Mouse (Mus musculus): ENCODE measurements around the gene Hhat. TPM values are rescaled to one million over a fixed set of nuclear protein-coding genes. Genes with fewer than 3 reads are reported as not detected.

The Hhat gene
- polyA plus RNA-seq, 1 experiment, result 4.0 TPM

- H3K27ac ChIP-seq (ENCODE audit: control insufficient read depth, insufficient read depth, low read depth, low read length), result no peak overlapping the region
- H3K4me3 ChIP-seq (ENCODE audit: control insufficient read depth, low read depth, low read length), result no peak overlapping the region
- H3K36me3 ChIP-seq (ENCODE audit: control insufficient read depth, insufficient read depth, low read length), result no peaks in the 10 kb centered on the region
- H3K27me3 ChIP-seq (ENCODE audit: control insufficient read depth, insufficient read depth, low read length), result no peaks in the 10 kb centered on the region
- TF ChIP-seq POLR2A (IDR thresholded peaks at IDR 0.05; ENCODE audit: control insufficient read depth, low read depth, low read length) (no peak), CTCF (IDR thresholded peaks at IDR 0.05; ENCODE audit: control insufficient read depth, insufficient read depth, insufficient replicate concordance, low read depth, low read length) (no peak)
- no peaks in the 10 kb centered on the region for H3K4me1 ChIP-seq (ENCODE audit: control insufficient read depth, insufficient read depth, low read length)
Measured at GRCm38 (mm10) chr1:192663608-192664007, 107.4 kb downstream of the Hhat start.

- Histone ChIP-seq H3K4me3 (ENCODE audit: control insufficient read depth, low read depth, low read length) (no peak overlapping the region), H3K27ac (ENCODE audit: control insufficient read depth, insufficient read depth, low read depth, low read length) (no peak overlapping the region), H3K4me1 (ENCODE audit: control insufficient read depth, insufficient read depth, low read length) (no peaks in the 10 kb centered on the region), H3K36me3 (ENCODE audit: control insufficient read depth, insufficient read depth, low read length) (no peaks in the 10 kb centered on the region), H3K27me3 (ENCODE audit: control insufficient read depth, insufficient read depth, low read length) (no peaks in the 10 kb centered on the region)
- TF ChIP-seq POLR2A (IDR thresholded peaks at IDR 0.05; ENCODE audit: control insufficient read depth, low read depth, low read length) (no peak), CTCF (IDR thresholded peaks at IDR 0.05; ENCODE audit: control insufficient read depth, insufficient read depth, insufficient replicate concordance, low read depth, low read length) (no peak)
Measured at GRCm38 (mm10) chr1:192663092-192663491, 107.9 kb downstream of the Hhat start.

GRCm38 (mm10) chr1:192661612-192662011 is 109.4 kb downstream of the Hhat start:
- no peaks in the 10 kb centered on the region for H3K27me3 ChIP-seq (ENCODE audit: control insufficient read depth, insufficient read depth, low read length)
- H3K4me3 ChIP-seq (ENCODE audit: control insufficient read depth, low read depth, low read length), result no peak overlapping the region
- H3K27ac ChIP-seq (ENCODE audit: control insufficient read depth, insufficient read depth, low read depth, low read length), result no peak overlapping the region
- TF ChIP-seq CTCF (IDR thresholded peaks at IDR 0.05; ENCODE audit: control insufficient read depth, insufficient read depth, insufficient replicate concordance, low read depth, low read length), result no peak
- TF ChIP-seq POLR2A (IDR thresholded peaks at IDR 0.05; ENCODE audit: control insufficient read depth, low read depth, low read length), result no peak
- H3K4me1 ChIP-seq (ENCODE audit: control insufficient read depth, insufficient read depth, low read length), result no peaks in the 10 kb centered on the region
- no peaks in the 10 kb centered on the region for H3K36me3 ChIP-seq (ENCODE audit: control insufficient read depth, insufficient read depth, low read length)

DNA sequence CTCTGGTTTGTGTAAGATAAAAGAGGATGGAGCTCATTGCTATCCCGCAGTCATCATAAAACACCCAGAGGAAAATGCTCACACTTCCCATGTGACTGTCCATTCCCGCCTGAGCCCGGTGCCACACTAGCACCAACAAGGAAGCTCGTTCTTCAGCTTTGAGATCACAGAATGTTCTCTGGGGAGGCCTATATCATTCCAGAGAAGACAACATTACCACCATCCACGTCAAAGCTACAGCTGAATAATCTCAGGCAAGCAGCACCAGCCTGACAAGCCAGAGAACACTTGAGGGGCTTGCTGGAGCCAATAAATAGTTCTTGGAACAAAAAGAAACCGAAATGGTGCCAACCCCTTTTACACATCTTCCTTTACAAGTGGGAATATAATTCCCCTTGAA is 113.6 kb downstream of the Hhat start:
- no peaks in the 10 kb centered on the region for H3K36me3 ChIP-seq (ENCODE audit: control insufficient read depth, insufficient read depth, low read length)
- TF ChIP-seq CTCF (IDR thresholded peaks at IDR 0.05; ENCODE audit: control insufficient read depth, insufficient read depth, insufficient replicate concordance, low read depth, low read length) (no peak), POLR2A (IDR thresholded peaks at IDR 0.05; ENCODE audit: control insufficient read depth, low read depth, low read length) (no peak)
- H3K27me3 ChIP-seq (ENCODE audit: control insufficient read depth, insufficient read depth, low read length), result no peaks in the 10 kb centered on the region
- H3K27ac ChIP-seq (ENCODE audit: control insufficient read depth, insufficient read depth, low read depth, low read length), result no peak overlapping the region
- no peak overlapping the region for H3K4me3 ChIP-seq (ENCODE audit: control insufficient read depth, low read depth, low read length)
- H3K4me1 ChIP-seq (ENCODE audit: control insufficient read depth, insufficient read depth, low read length), result no peaks in the 10 kb centered on the region

DNA sequence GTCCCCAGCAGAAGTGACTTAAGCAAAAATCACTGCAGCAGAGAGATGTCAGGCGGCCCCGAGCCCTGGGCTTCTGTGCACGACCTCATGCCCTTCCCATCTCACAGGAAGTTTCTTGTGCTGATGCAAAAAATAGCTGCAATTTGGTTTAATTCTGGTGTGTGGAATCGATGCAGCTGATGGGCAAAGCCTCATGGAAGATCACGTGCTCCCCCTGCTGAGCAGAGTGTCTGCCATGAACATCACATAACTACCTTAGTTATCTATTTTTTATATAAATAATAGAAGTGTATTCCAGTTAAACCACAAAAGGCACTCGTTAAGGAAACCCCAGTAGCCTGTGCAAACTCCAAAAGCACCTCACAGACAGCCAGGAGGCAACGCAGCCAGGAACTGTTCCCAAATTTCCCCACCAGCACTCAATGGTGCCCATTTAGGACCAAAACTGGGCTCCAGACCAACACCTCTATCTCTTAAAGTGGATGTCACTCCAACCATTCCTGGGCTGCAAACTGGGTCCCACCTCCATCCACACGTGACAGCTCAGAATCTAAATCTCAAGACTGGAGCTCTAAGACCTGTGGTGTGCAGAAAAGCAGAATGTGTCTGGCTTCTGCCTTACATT is 118.9 kb downstream of the Hhat start:
- no peaks in the 10 kb centered on the region for H3K36me3 ChIP-seq (ENCODE audit: control insufficient read depth, insufficient read depth, low read length)
- TF ChIP-seq CTCF (IDR thresholded peaks at IDR 0.05; ENCODE audit: control insufficient read depth, insufficient read depth, insufficient replicate concordance, low read depth, low read length) (no peak), POLR2A (IDR thresholded peaks at IDR 0.05; ENCODE audit: control insufficient read depth, low read depth, low read length) (no peak)
- H3K4me3 ChIP-seq (ENCODE audit: control insufficient read depth, low read depth, low read length), result no peak overlapping the region
- H3K4me1 ChIP-seq (ENCODE audit: control insufficient read depth, insufficient read depth, low read length), result no peaks in the 10 kb centered on the region
- H3K27me3 ChIP-seq (ENCODE audit: control insufficient read depth, insufficient read depth, low read length), result no peaks in the 10 kb centered on the region
- no peak overlapping the region for H3K27ac ChIP-seq (ENCODE audit: control insufficient read depth, insufficient read depth, low read depth, low read length)

DNA sequence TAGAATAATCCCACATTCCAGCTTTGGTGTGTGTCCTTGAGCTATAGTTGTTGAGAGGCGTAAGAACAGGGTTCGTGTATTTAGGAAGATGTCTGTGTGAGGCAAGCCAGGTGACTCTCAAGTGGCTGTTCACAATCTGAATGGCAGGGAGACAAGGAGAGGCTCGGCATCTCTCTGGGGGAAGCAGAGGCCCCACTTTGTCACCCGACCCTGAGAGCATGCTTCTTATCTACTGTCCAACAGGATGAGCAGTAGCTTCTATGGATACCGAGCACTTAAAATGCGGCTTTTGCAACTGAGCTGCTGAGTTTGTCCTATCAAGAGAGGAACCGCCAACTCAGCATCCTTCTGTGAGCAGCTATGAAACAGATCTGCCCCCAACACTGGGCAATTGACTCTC is 120.4 kb downstream of the Hhat start:
- Histone ChIP-seq H3K4me3 (ENCODE audit: control insufficient read depth, low read depth, low read length) (no peak overlapping the region), H3K36me3 (ENCODE audit: control insufficient read depth, insufficient read depth, low read length) (no peaks in the 10 kb centered on the region), H3K4me1 (ENCODE audit: control insufficient read depth, insufficient read depth, low read length) (no peaks in the 10 kb centered on the region), H3K27me3 (ENCODE audit: control insufficient read depth, insufficient read depth, low read length) (no peaks in the 10 kb centered on the region), H3K27ac (ENCODE audit: control insufficient read depth, insufficient read depth, low read depth, low read length) (no peak overlapping the region)
- TF ChIP-seq POLR2A (IDR thresholded peaks at IDR 0.05; ENCODE audit: control insufficient read depth, low read depth, low read length) (no peak), CTCF (IDR thresholded peaks at IDR 0.05; ENCODE audit: control insufficient read depth, insufficient read depth, insufficient replicate concordance, low read depth, low read length) (no peak)

- TF ChIP-seq POLR2A (IDR thresholded peaks at IDR 0.05; ENCODE audit: control insufficient read depth, low read depth, low read length) (no peak), CTCF (IDR thresholded peaks at IDR 0.05; ENCODE audit: control insufficient read depth, insufficient read depth, insufficient replicate concordance, low read depth, low read length) (no peak)
- no peaks in the 10 kb centered on the region for H3K36me3 ChIP-seq (ENCODE audit: control insufficient read depth, insufficient read depth, low read length)
- no peaks in the 10 kb centered on the region for H3K27me3 ChIP-seq (ENCODE audit: control insufficient read depth, insufficient read depth, low read length)
- H3K27ac ChIP-seq (ENCODE audit: control insufficient read depth, insufficient read depth, low read depth, low read length), result no peak overlapping the region
- H3K4me3 ChIP-seq (ENCODE audit: control insufficient read depth, low read depth, low read length), result no peak overlapping the region
- no peaks in the 10 kb centered on the region for H3K4me1 ChIP-seq (ENCODE audit: control insufficient read depth, insufficient read depth, low read length)
Measured at GRCm38 (mm10) chr1:192650023-192650422, 121.0 kb downstream of the Hhat start.

Measured in testis, adult 2 months (tissue).